Mouse (Mus musculus) liver, embryonic 14 days (tissue): ENCODE measurements around the gene Pstk. TPM values are rescaled to one million over a fixed set of nuclear protein-coding genes. Genes with fewer than 3 reads are reported as not detected.

ENCODE experiments used
- polyA plus RNA-seq: library from polyadenylated mRNA; depleted of rRNA; stranded (reverse); fragments of >200 nt; gene quantifications from 2 replicates; pipeline ENCODE4 v1.2.3, GENCODE M21; 2012; rRNA removed

Gene Pstk
- 13.9 and 16.0 TPM in 2 replicates for polyA plus RNA-seq

GRCm38 (mm10) chr7:131370648-131371469 lies at the start of gene Pstk:
Gene Pstk (plus strand): TSS chr7:131371141.

GRCm38 (mm10) chr7:131322192-131322591 lies 48.7 kb upstream of the Pstk start, which contains the start of gene Cuzd1:
Gene Cuzd1 (minus strand): TSS chr7:131322292.

GRCm38 (mm10) chr7:131329416-131329815 lies 41.5 kb upstream of the Pstk start, which contains the start of gene Fam24b:
Gene Fam24b (minus strand): TSS chr7:131329516.

GRCm38 (mm10) chr7:131333564-131333963 lies 37.4 kb upstream of the Pstk start, which contains the start of gene Fam24a:
Gene Fam24a (plus strand): TSS chr7:131333864.

DNA sequence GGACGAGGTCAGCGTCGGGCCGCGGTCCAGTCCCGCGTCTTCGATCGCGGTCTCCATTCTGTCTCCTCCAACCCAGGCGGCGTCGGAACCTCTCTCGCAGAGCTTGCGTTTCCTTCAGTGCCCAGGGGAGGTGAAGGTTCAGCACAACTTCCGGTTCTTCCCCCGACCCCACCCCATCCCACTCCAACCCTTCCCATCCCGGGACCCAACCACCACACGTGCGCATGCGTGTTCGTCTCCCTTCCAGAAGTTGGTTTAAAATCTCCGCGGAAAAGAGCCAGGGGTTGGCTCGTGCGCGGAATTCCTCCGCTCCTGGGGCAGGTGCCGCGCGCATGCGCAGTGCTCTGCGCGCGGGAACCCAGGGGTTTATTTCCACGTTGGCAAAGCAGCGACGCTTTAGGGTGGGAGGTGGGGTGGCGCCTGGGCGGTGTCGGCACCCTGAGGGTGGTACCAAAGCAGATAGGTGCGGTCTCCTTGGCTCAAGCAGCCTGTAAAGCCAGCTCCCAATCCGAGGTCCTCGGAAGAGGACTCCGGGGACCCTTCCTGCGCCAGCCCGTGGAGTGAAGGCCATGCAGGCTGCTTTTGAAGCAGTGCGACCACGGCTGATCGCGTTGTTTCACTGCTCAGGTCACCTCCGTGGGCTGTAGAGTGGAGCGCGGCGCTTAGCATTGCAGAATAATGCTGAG lies 8.2 kb upstream of the Pstk start, which contains the start of gene 2310057M21Rik:
TSS of gene 2310057M21Rik (minus strand) at position 145 of the 686 bp plus-strand sequence.

DNA sequence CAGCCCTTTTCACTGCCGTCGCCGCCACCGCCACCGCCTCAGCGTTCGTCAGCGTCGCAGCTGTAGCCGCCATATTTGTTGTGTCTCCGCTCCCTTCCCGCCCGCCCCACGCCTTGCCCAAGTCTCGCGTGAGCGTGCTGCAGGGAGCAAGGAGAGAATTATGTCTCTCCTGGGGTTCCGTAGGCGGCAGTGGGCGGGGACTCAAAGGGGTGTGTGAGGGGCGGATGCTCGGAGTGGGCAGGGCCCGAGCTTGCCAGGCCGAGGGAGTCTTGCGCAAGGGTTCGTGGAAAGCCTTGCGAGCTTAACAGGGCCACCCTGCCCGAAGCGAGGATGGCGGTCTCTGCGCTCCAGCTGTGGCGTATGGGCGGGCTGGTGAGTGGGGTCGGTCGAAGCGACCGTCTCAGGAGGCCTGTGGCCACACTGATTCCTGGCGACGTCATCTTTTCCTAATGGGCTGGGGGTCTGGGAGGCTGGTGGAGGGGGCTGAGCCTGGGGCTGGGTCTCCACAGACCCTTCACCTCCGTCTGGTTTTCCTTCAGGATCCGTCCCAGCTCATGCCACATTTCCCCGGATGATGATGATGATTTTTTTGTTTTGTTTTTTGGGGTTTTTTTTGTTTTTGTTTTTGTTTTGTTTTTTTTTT lies 39.6 kb downstream of the Pstk start, which contains the start of the genes Ikzf5 and Acadsb:
TSS of gene Ikzf5 (minus strand) at position 106 of the 643 bp plus-strand sequence.
TSS of gene Acadsb (plus strand) at position 186 of the 643 bp plus-strand sequence.

Other genes starting within 250 kb of the Pstk start
- not detected in 2 replicates for gene 4933402N03Rik, start 224.8 kb upstream of the Pstk start, polyA plus RNA-seq
- gene 5430419D17Rik, start 196.7 kb upstream of the Pstk start, polyA plus RNA-seq = not detected in 2 replicates
- gene Cuzd1, start 48.8 kb upstream of the Pstk start, polyA plus RNA-seq = not detected in 2 replicates
- 0.07 and 0.17 TPM in 2 replicates for gene Fam24b, start 41.6 kb upstream of the Pstk start, polyA plus RNA-seq
- gene Fam24a, start 37.3 kb upstream of the Pstk start, polyA plus RNA-seq = not detected in 2 replicates
- 3.8 and 4.8 TPM in 2 replicates for gene 2310057M21Rik, start 8.4 kb upstream of the Pstk start, polyA plus RNA-seq
- 9.6 and 11.3 TPM in 2 replicates for gene Ikzf5, start 39.4 kb downstream of the Pstk start, polyA plus RNA-seq
- 5.3 and 5.6 TPM in 2 replicates for gene Acadsb, start 39.5 kb downstream of the Pstk start, polyA plus RNA-seq
- gene Hmx3, start 171.7 kb downstream of the Pstk start, polyA plus RNA-seq = not detected in 2 replicates
- gene Hmx2, start 177.6 kb downstream of the Pstk start, polyA plus RNA-seq = not detected in 2 replicates
- 78.0 and 87.5 TPM in 2 replicates for gene Bub3, start 189.1 kb downstream of the Pstk start, polyA plus RNA-seq